ENCODE assay signal across 9 mouse cellular contexts in the genomic region with DNA sequence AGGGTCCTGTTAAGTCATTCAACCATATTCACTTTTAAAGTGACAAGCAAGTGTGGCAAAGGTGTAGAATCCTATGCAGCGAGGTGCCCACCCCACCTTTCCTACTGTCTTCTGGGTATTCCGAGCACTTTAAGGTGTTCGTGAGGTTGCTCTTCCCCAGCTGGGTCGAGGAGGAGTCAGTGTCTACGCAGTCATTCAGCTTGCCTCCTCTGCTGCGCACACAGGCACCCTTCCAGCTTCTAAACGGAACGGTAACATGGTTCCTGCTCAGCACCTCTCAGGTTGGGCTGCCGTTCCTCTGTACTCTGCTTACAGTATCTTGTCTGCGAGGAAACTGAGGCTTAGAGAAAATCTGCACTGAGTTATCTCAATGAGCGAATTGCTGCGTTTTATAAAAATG. TPM values are rescaled to one million over a fixed set of nuclear protein-coding genes. Genes with fewer than 3 reads are reported as not detected.
A peak's percentile ranks its signal among the peaks of the same experiment; 100 is the strongest.
DNase-seq lines count a peak whose midpoint lies in the region; ATAC-seq and TF ChIP-seq lines count a peak whose summit lies in the region.
"Had no signal": no experiment of that assay in that cellular context is flagged by ENCODE, and none has a peak within 500 bp of the region (broad histone marks: within the 10 kb centered on the region; RNA-seq: fewer than 3 reads in every experiment).

No protein-coding gene starts in this region.

- H3K27ac ChIP-seq in heart, adult 2 months = peak overlapping the region; percentile 91
- H3K27ac ChIP-seq in neural tube, embryonic 12.5 days = no peak overlapping the region
- H3K27ac ChIP-seq in stomach, embryonic 15.5 days = no peak overlapping the region; the same call in 1 of the 2 replicates

- TF ChIP-seq CTCF in heart, adult 2 months (IDR thresholded peaks at IDR 0.05) = no peak

- H3K4me2 ChIP-seq in neural tube, embryonic 12.5 days (replicated peaks) = peak overlapping the region; percentile 8
- H3K4me2 ChIP-seq in stomach, embryonic 15.5 days = peak overlapping the region; percentile 45

- no peak for DNase-seq in heart, adult 2 months
- no peak for DNase-seq in heart, postnatal 14 days
- DNase-seq in neural tube, embryonic 10.5 days (ENCODE audit: extremely low spot score, low spot score) = no peak
- peak; percentile 53 for DNase-seq in kidney, adult 9 months
- DNase-seq: layer of hippocampus, adult 9-11 months had no signal

- H3K36me3 ChIP-seq in heart, adult 2 months (ENCODE audit: control insufficient read depth, insufficient read depth, low read length) = peaks cover 28% of the 10 kb centered on the region
- H3K36me3 ChIP-seq in neural tube, embryonic 12.5 days = no peaks in the 10 kb centered on the region
- H3K36me3 ChIP-seq in stomach, embryonic 15.5 days = no peaks in the 10 kb centered on the region

- peaks cover 34% of the 10 kb centered on the region for H3K4me1 ChIP-seq in heart, adult 2 months (ENCODE audit: control insufficient read depth, insufficient read depth, low read length)
- peaks cover 22% of the 10 kb centered on the region for H3K4me1 ChIP-seq in neural tube, embryonic 12.5 days
- H3K4me1 ChIP-seq in stomach, embryonic 15.5 days = peaks cover 26% of the 10 kb centered on the region

- peak overlapping the region; percentile 13; the same call in 1 of the 2 replicates for H3K4me3 ChIP-seq in heart, adult 2 months
- no peak overlapping the region for H3K4me3 ChIP-seq in neural tube, embryonic 12.5 days
- H3K4me3 ChIP-seq in stomach, embryonic 15.5 days (replicated peaks) = peak overlapping the region; percentile 13

- intact Hi-C loops in heart, adult 2 months (cut with DNase I) = no loop called here
- intact Hi-C loops in heart, postnatal 14 days (cut with DNase I) = loop anchor here (5.0 kb wide), 1 partner anchor 112 kb away; no protein-coding TSS in a partner anchor

- TF ChIP-seq POLR2A in heart, adult 2 months (IDR thresholded peaks at IDR 0.05; ENCODE audit: insufficient read depth, low read depth, low read length) = peak; percentile 36; the same call in 1 of the 2 replicates

- ATAC-seq in neural tube, embryonic 12.5 days (ENCODE audit: low FRiP score, low read depth) = no peak
- no peak for ATAC-seq in stomach, embryonic 15.5 days (ENCODE audit: insufficient read depth, low FRiP score, low read depth)
- no peak for ATAC-seq in granulocyte monocyte progenitor cell, adult 5-6 weeks (replicated peaks; ENCODE audit: poor library complexity, severe bottlenecking)
- ATAC-seq in activated CD4-positive, CD25-positive, alpha-beta regulatory T cell, adult 4 months = no peak

- peak overlapping the region; percentile 59 for H3K9ac ChIP-seq in heart, adult 2 months (ENCODE audit: low read depth, low read length)
- no peak overlapping the region for H3K9ac ChIP-seq in neural tube, embryonic 12.5 days
- no peak overlapping the region for H3K9ac ChIP-seq in stomach, embryonic 15.5 days

- peaks cover 2% of the 10 kb centered on the region; the same call in 1 of the 2 replicates for H3K79me2 ChIP-seq in heart, adult 2 months (replicated peaks; ENCODE audit: control insufficient read depth, insufficient read depth, low read length)

- WGBS in heart, adult 2 months = 49% methylated on average over 12 of the region's 12 CpGs
- 48% methylated on average over 12 of the region's 12 CpGs for WGBS in neural tube, embryonic 12.5 days
- 40% methylated on average over 12 of the region's 12 CpGs for WGBS in stomach, embryonic 15.5 days

- 0 out of 2 replicates have a peak, but pooled peaks have one; percentile 20 for TF ChIP-seq EP300 in heart, adult 2 months (IDR thresholded peaks at IDR 0.05; ENCODE audit: insufficient read depth, low read depth, low read length)

- no peaks in the 10 kb centered on the region for H3K27me3 ChIP-seq in heart, adult 2 months (ENCODE audit: control insufficient read depth, insufficient read depth, low read length)
- no peaks in the 10 kb centered on the region for H3K27me3 ChIP-seq in neural tube, embryonic 12.5 days (replicated peaks)
- no peaks in the 10 kb centered on the region for H3K27me3 ChIP-seq in stomach, embryonic 15.5 days (replicated peaks)

- H3K9me3 ChIP-seq in neural tube, embryonic 12.5 days = no peaks in the 10 kb centered on the region
- H3K9me3 ChIP-seq in stomach, embryonic 15.5 days = no peaks in the 10 kb centered on the region

RNA-seq across cellular contexts. Expression of a gene that starts 40.4 kb away (rescaled TPM):
- 100 to 1,000 TPM; 418 to 454 TPM for total RNA-seq in heart, adult 2 months (2021)
- polyA plus RNA-seq in heart, adult 2 months (2012; rRNA removed) = 101 and 165 TPM in 2 replicates
- 100 to 1,000 TPM; 489 to 510 TPM for total RNA-seq in heart, postnatal 14 days (2021)
- polyA plus RNA-seq in neural tube, embryonic 12.5 days (2016; fragmentation: Nextera tagmentation; extraction: Ambion mirVana) = 34.0 and 34.9 TPM in 2 replicates
- polyA plus RNA-seq in stomach, embryonic 15.5 days (2015; fragmentation: Nextera tagmentation; extraction: Ambion mirVana) = 41.0 and 41.2 TPM in 2 replicates
- 8.6 and 9.4 TPM in 2 replicates for total RNA-seq in granulocyte monocyte progenitor cell, adult 5-6 weeks (2014; fragmentation: Nextera tagmentation)
- 8.0 and 8.9 TPM in 2 replicates for total RNA-seq in granulocyte monocyte progenitor cell, adult 5-6 weeks (2017)
- polyA plus RNA-seq in activated CD4-positive, CD25-positive, alpha-beta regulatory T cell, adult 4 months (2017; shearing (Covaris generic)) = 100 to 1,000 TPM; 268 to 273 TPM
